Mouse (Mus musculus): ENCODE data around the gene Gm5901.

GRCm38 (mm10) chr7:105426051-105426450 lies 51.2 kb downstream of the Gm5901 start:
- TF ChIP-seq CTCF (IDR thresholded peaks at IDR 0.05; ENCODE audit: control insufficient read depth, insufficient read depth, insufficient replicate concordance, low read depth, low read length) (no peak), POLR2A (IDR thresholded peaks at IDR 0.05; ENCODE audit: control insufficient read depth, low read depth, low read length) (no peak)
